8 mouse cellular contexts compared by ENCODE assay signal in genomic region chr4:137931009-137931757, GRCm38 (mm10).
DNase-seq lines count a peak whose midpoint lies in the region; ATAC-seq lines count a peak whose summit lies in the region.

No protein-coding gene starts in this region.

- no peak overlapping the region for H3K4me3 ChIP-seq in intestine, embryonic 16.5 days (ENCODE audit: low read length)
- peak overlapping the region; percentile 40 for H3K4me3 ChIP-seq in liver, embryonic 13.5 days (replicated peaks)
- H3K4me3 ChIP-seq in neural tube, embryonic 12.5 days: no peak overlapping the region

- H3K27me3 ChIP-seq in intestine, embryonic 16.5 days (replicated peaks; ENCODE audit: control insufficient read depth, insufficient read depth, low read length): no peaks in the 10 kb centered on the region
- H3K27me3 ChIP-seq in liver, embryonic 13.5 days: no peaks in the 10 kb centered on the region
- no peaks in the 10 kb centered on the region for H3K27me3 ChIP-seq in neural tube, embryonic 12.5 days (replicated peaks)

- peaks cover 21% of the 10 kb centered on the region for H3K36me3 ChIP-seq in intestine, embryonic 16.5 days (ENCODE audit: control insufficient read depth, insufficient read depth, low read length)
- peaks cover 42% of the 10 kb centered on the region for H3K36me3 ChIP-seq in liver, embryonic 13.5 days
- H3K36me3 ChIP-seq in neural tube, embryonic 12.5 days: peaks cover 8% of the 10 kb centered on the region

- peak; percentile 80 for ATAC-seq in intestine, embryonic 16.5 days
- peak; percentile 90 for ATAC-seq in liver, embryonic 13.5 days (ENCODE audit: low read depth)
- ATAC-seq in neural tube, embryonic 12.5 days (ENCODE audit: low FRiP score, low read depth): no peak

- whole genome bisulfite sequencing in intestine, embryonic 16.5 days: 7% methylated on average over 18 of the region's 18 CpGs
- 26% methylated on average over 18 of the region's 18 CpGs for WGBS in liver, embryonic 13.5 days (ENCODE audit: insufficient replicate concordance)
- 24% methylated on average over 18 of the region's 18 CpGs for WGBS in neural tube, embryonic 12.5 days

- no peaks in the 10 kb centered on the region for H3K9me3 ChIP-seq in intestine, embryonic 16.5 days (ENCODE audit: control insufficient read depth, low read length)
- no peaks in the 10 kb centered on the region for H3K9me3 ChIP-seq in liver, embryonic 13.5 days (replicated peaks)
- no peaks in the 10 kb centered on the region for H3K9me3 ChIP-seq in neural tube, embryonic 12.5 days

- peak overlapping the region; percentile 29 for H3K4me2 ChIP-seq in intestine, embryonic 16.5 days (ENCODE audit: low read depth, low read length)
- peak overlapping the region; percentile 65 for H3K4me2 ChIP-seq in liver, embryonic 13.5 days
- H3K4me2 ChIP-seq in neural tube, embryonic 12.5 days (replicated peaks): peak overlapping the region; percentile 24; the same call in 1 of the 2 replicates

- H3K4me1 ChIP-seq in intestine, embryonic 16.5 days (ENCODE audit: control insufficient read depth, insufficient read depth, low read length): peaks cover 58% of the 10 kb centered on the region
- H3K4me1 ChIP-seq in liver, embryonic 13.5 days (replicated peaks): peaks cover 74% of the 10 kb centered on the region
- H3K4me1 ChIP-seq in neural tube, embryonic 12.5 days: peaks cover 38% of the 10 kb centered on the region

- peak; percentile 62 to 69 for DNase-seq in adrenal gland, adult 18-20 months (ENCODE audit: low spot score in 2 of 2)
- peak; percentile 74 for DNase-seq in embryo, embryonic 11.5 days (ENCODE audit: low read depth, low spot score)
- DNase-seq in gonadal fat pad, adult 2 months (ENCODE audit: low read depth): peak; percentile 78
- DNase-seq in liver, embryonic 13.5 days: peak; percentile 74
- peak; percentile 82 for DNase-seq in yolk sac, embryonic 10.5 days (ENCODE audit: low spot score)
- no peak for DNase-seq in layer of hippocampus, adult 9-10 months (ENCODE audit: low spot score)

- H3K9ac ChIP-seq in intestine, embryonic 16.5 days (ENCODE audit: low read depth, low read length): peak overlapping the region; percentile 60
- H3K9ac ChIP-seq in liver, embryonic 13.5 days: peak overlapping the region; percentile 62
- peak overlapping the region; percentile 26; the same call in 1 of the 2 replicates for H3K9ac ChIP-seq in neural tube, embryonic 12.5 days

- H3K27ac ChIP-seq in intestine, embryonic 16.5 days (ENCODE audit: low read length): peak overlapping the region; percentile 95
- peak overlapping the region; percentile 97 for H3K27ac ChIP-seq in liver, embryonic 13.5 days
- H3K27ac ChIP-seq in neural tube, embryonic 12.5 days: 0 out of 2 replicates have a peak overlapping the region, but pooled peaks have one; percentile 34

Comparison
In these comparisons a context has a peak if more than half of its experiments do, and no peak if none do; other contexts are left out.
1. H3K27ac ChIP-seq: peak in every context shown above with its lines; median percentile 97 in liver, embryonic 13.5 days; 95 in intestine, embryonic 16.5 days; 34 in neural tube, embryonic 12.5 days.